Mouse (Mus musculus): Measurements from ENCODE around the gene Cnksr3.

Cnksr3 gene

GRCm38 (mm10) chr10:7145614-7146013, 66.4 kb downstream of the Cnksr3 start:
- peak; percentile 39 for DNase-seq

GRCm38 (mm10) chr10:7144081-7144783, 67.8 kb downstream of the Cnksr3 start:
- DNase-seq: peak; percentile 47

DNA sequence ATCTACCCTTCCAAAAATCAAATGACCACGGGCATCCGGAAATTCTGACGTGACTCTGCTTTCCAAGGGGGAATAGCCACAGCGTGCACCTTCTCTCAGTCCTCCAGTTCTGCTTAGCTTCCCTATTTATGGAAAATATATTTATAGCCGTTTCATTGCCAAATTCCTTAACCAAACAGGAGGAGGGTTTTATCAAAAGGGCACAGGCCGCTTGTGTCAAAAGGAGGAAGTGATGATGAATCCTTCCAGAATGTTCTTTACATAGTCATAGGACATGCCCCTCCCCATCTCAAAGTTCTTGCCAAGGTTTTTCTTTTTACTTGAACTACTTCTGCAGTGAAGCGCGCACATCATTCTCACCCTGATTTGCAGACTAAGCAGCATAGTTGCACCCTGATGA, 69.8 kb downstream of the Cnksr3 start:
- DNase-seq: peak; percentile 24

GRCm38 (mm10) chr10:7140282-7140681, 71.8 kb downstream of the Cnksr3 start:
- DNase-seq: no peak

- no peak for DNase-seq
Observed at GRCm38 (mm10) chr10:7138049-7138448, 74.0 kb downstream of the Cnksr3 start.

GRCm38 (mm10) chr10:7135751-7136150, 76.3 kb downstream of the Cnksr3 start:
- no peak for DNase-seq

DNA sequence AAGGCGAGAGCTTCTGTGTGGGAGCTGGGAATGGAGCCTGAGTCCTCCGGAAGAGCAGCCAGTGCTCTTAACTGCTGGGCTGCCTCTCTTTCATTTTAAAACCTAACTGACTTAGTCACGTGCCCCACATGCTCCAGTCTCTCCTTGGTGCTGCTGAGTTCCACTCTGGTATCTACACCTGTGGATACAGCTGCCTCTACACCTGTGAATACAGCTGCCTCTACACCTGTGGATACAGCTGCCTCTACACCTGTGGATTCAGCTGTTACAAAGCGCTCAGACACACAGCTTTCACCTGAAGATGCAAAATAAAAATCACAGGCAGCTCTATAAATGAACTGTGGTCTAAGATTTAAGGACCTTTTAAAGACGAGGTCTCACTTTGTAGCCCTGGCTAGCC, 79.0 kb downstream of the Cnksr3 start:
- DNase-seq: no peak

- no peak for DNase-seq
Observed at GRCm38 (mm10) chr10:7131441-7131840, 80.6 kb downstream of the Cnksr3 start.

DNA sequence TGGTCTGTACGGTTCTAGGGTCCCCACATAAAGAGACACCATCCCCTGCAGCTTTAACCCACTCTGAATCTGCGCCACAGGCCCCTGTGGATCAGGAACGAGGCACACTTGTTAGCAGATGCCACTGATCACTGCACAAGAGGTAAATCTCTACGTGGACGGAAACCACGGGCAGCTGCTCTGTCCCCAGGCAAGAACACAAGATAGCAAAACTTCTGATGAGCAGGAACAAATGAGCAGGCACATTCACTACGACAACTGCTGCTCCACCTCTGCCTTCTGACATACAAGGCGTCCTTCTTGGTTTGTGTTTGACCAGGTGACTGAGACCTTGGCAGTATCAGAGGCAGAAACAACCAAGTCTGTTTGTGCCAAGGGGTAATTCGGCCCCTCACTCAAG, 84.2 kb downstream of the Cnksr3 start:
- DNase-seq: no peak

DNA sequence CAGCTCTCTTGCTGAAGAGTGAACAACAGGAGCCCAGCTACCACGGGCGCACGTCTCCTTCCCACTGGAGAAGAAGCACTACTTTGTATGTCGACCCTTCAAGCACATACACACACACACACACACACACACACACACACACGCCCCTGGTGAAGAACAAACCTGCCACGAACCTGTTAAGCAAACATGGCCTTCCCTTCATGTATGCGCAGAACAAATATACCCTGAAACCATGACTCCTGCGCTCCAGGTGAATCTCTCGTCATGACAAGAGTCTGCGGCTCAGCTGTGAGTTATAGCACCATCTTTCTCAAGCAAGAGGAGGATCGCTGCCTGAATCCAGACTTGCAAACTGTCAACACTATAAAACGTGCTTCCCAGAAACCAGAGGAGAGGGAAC, 85.2 kb downstream of the Cnksr3 start:
- no peak for DNase-seq

- no peak for DNase-seq
Observed at GRCm38 (mm10) chr10:7126287-7126686, 85.8 kb downstream of the Cnksr3 start.

- DNase-seq: no peak
Observed at GRCm38 (mm10) chr10:7124993-7125392, 87.0 kb downstream of the Cnksr3 start.

DNA sequence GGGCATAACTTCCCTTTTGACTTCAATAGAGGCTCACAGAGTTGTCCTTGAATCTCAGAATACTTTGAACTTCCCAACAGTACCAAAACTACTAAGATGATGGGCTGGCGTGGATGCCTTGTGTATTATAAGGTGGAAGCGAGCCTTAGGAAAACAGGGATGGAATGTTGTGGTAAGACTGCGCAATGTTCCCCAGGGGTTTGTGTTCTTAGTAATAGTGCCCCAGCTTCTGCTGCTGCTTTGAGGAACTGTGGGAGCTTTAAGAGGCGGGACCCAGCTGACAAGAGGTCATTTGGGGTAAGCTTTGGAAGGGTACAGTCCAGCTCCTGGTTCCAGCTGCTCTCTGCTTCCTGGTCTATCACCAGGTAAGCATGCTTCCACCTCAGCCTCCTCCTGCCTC, 89.7 kb downstream of the Cnksr3 start:
- no peak for DNase-seq

GRCm38 (mm10) chr10:7120206-7120605, 91.8 kb downstream of the Cnksr3 start:
- no peak for DNase-seq

- peak; percentile 85 for DNase-seq
Observed at GRCm38 (mm10) chr10:7118258-7119077, 93.6 kb downstream of the Cnksr3 start.

DNA sequence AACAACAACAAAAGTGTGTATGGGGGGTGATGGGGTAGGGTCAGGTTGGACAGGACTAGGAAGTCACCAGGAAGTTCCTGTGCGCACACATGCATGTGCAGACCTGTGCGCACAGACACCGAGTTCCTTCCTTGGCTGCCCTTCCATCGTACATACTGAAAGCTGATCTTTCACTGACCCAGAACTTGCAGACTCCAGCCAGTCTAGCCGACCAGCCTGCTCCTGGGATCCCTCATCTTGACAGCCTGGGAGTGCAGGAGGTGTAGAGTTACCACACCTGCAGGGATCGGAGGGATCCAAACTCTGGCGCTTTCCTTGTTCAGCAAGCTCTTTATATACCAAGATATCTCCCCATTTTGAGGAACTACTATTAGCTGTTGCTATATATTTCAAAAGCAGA, 94.3 kb downstream of the Cnksr3 start:
- DNase-seq: no peak

DNA sequence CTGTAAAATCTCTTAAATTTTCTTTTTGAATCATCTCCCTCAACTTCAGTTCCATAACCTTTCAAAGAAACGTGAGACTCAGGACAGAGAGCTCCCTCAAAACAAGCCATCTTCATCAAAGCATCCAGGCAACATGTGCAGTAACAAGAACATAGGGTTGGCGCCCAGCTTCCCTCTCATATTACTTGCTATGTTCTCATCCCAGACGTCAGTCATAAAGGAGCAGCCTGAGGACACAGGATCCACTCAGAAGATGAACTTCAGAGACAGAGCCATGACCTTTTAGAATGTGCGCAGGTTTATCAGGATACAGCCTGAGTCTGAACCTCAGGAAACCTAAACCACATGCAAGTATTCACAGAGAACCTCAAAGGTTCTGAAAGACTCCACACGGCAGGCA, 97.2 kb downstream of the Cnksr3 start:
- no peak for DNase-seq

DNA sequence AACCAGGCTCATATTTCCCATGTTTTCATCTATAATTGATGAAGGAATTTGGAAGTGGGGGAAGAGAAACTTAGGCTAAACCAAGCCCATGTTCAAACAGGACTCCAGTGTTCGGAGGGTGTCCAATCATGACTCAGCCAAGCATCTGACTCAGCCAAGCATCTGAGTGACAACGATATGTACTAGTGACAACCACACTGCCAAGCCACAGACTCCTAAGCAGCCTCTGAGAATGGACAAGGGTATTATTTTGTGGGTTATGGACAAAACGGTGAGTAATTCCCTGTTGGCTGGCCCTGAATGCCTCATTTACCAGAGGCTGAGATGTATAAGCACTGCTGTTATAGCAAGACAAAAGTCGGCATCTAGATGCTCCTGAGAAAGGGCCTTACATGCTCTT, 98.3 kb downstream of the Cnksr3 start:
- no peak for DNase-seq

- DNase-seq: no peak
Observed at GRCm38 (mm10) chr10:7113144-7113543, 98.9 kb downstream of the Cnksr3 start.

DNA sequence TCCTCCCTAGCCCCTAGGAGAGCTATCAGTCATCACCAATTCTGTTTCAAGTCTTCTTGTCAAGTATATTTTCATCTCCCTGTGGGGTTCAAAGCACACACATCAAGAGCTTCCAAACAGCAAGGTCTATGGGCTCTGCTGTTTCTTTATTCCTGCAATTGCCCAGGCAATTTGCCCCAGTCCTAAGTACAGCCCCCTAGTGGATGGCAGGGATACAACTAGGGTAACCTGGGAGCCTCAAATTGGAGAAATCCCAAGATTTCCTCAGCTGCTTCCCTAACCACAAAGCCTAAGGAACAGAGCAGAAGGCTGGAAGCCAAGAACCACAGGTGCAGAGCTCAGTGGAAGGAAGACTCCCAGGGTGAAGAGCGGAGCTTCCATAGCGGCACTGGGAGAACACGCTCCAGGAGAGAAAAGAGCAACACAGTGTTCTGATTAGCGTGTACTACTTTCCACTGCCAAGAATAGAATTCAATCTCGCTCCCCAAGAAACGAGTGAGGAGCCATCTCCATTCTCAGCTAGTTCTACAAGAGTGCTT, 100.5 kb downstream of the Cnksr3 start:
- no peak for DNase-seq

DNA sequence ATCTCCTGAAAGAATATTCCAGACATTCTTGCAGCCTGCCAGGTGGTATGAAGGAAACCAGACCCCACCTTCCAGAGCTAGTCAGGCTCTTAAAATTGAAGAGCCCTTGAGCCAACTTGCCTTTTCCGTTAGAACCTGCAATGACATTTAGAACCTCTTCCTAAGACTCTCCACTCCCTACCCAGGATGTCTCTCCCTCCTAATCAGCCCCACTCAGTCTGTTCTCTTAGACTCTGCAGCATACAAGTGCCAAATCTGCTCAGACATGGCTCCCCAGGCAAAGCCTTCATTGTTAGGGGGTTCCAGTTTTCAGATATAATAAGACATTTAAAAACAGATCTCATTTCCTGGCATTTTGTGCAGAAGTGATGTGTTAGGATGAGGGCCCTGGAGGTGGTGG, 108.2 kb downstream of the Cnksr3 start:
- no peak for DNase-seq

GRCm38 (mm10) chr10:7077971-7078370, 134.1 kb downstream of the Cnksr3 start:
- DNase-seq: no peak

DNA sequence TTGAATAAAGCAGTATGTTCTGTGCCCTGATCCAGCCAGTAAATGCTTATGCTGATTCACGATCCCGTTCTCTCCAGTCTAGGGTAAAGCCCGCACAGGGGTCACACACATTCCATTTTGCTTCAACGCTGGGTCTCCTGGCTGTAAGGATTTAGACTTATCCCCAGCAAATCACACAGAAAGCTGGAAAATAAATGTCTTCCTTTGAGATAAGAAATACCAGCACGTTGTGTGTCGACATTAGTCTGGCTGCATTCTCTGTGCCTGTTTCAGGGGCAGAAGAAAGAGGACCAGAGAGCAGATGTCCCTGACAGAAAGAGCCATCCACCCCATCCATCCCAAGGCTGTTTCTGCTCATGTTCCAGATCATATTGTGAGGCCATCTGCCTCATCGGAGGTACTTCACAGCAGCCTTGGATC, 134.6 kb downstream of the Cnksr3 start:
- no peak for DNase-seq

DNA sequence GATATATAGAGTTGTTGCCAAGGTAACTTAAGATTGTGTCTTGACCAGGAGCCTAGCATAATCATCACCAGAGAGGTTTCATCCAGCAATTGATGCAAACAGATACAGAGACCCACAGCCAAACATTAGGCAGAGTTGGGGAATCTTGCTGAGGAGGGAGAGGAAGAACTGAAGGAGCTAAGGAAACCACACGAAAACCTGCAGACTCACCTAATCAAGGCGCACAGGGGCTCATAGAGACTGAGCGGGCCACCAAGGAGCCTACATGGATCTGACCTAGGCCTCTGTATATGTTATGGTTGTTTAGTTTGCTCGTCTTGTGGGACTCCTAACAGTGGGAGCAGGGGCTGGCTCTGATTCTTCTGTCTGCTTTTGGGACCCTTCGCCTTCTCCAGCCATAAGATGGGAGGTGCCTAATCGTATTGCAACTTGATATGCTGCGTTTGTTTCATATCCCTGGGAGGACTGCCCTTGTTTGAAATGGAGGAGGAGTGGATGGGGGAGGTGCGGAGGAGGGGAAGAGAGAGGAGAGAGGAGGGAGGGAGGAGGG, 135.3 kb downstream of the Cnksr3 start:
- DNase-seq: no peak

Data from lung, postnatal 14 days (tissue).